ENCODE assay signal across 27 mouse cellular contexts in genomic region chr15:49146430-49146829, GRCm38 (mm10).
"Had no signal": no experiment of that assay in that cellular context is flagged by ENCODE, and none has a peak within 500 bp of the region (broad histone marks: within the 10 kb centered on the region; RNA-seq: fewer than 3 reads in every experiment).

No protein-coding gene starts in this region.

- H3K27ac ChIP-seq: heart, adult 2 months; heart, embryonic 13.5 days; heart, embryonic 15.5 days; hindbrain, embryonic 10.5 days; hindbrain, embryonic 12.5 days; hindbrain, embryonic 14.5 days; intestine, embryonic 15.5 days; kidney, embryonic 15.5 days; kidney, postnatal 0 days; left cerebral cortex, adult 2 months; limb, embryonic 13.5 days; limb, embryonic 15.5 days; liver, embryonic 12.5 days; liver, embryonic 14.5 days had no signal

- H3K4me3 ChIP-seq: heart, adult 2 months; heart, embryonic 13.5 days; heart, embryonic 15.5 days; hindbrain, embryonic 10.5 days; hindbrain, embryonic 12.5 days; intestine, embryonic 15.5 days; kidney, embryonic 15.5 days; left cerebral cortex, adult 2 months; limb, embryonic 13.5 days; limb, embryonic 15.5 days; liver, embryonic 12.5 days had no signal

- H3K9me3 ChIP-seq: heart, embryonic 13.5 days; heart, embryonic 15.5 days; hindbrain, embryonic 10.5 days; hindbrain, embryonic 12.5 days; intestine, embryonic 15.5 days; kidney, embryonic 15.5 days; limb, embryonic 13.5 days; limb, embryonic 15.5 days; liver, embryonic 12.5 days had no signal

- H3K4me1 ChIP-seq: heart, embryonic 15.5 days; hindbrain, embryonic 10.5 days; hindbrain, embryonic 12.5 days; intestine, embryonic 15.5 days; kidney, embryonic 15.5 days; limb, embryonic 13.5 days; limb, embryonic 15.5 days; liver, embryonic 12.5 days had no signal

- H3K9ac ChIP-seq: heart, embryonic 13.5 days; heart, embryonic 15.5 days; hindbrain, embryonic 12.5 days; hindbrain, embryonic 14.5 days; intestine, embryonic 15.5 days; kidney, embryonic 15.5 days; limb, embryonic 13.5 days; limb, embryonic 15.5 days; liver, embryonic 12.5 days; liver, embryonic 14.5 days had no signal

- H3K4me2 ChIP-seq: heart, embryonic 11.5 days; heart, embryonic 13.5 days; heart, embryonic 15.5 days; hindbrain, embryonic 12.5 days; hindbrain, embryonic 14.5 days; intestine, embryonic 15.5 days; kidney, embryonic 15.5 days; limb, embryonic 13.5 days; limb, embryonic 15.5 days; liver, embryonic 12.5 days had no signal

- DNase-seq: gastrocnemius, postnatal 14 days; gastrocnemius, postnatal 36 days; heart, adult 11 months; heart, adult 2 months; heart, postnatal 4 days; kidney, adult 11 months; kidney, adult 2 months; kidney, adult 9 months; kidney, postnatal 14 days; kidney, postnatal 36 days; left cerebral cortex, postnatal 4 days had no signal

- H3K36me3 ChIP-seq: heart, embryonic 13.5 days; heart, embryonic 15.5 days; hindbrain, embryonic 10.5 days; hindbrain, embryonic 12.5 days; intestine, embryonic 15.5 days; kidney, embryonic 15.5 days; limb, embryonic 13.5 days; limb, embryonic 15.5 days; liver, embryonic 12.5 days had no signal

- H3K27me3 ChIP-seq: heart, embryonic 13.5 days; heart, embryonic 15.5 days; hindbrain, embryonic 12.5 days; intestine, embryonic 15.5 days; kidney, embryonic 15.5 days; limb, embryonic 13.5 days; limb, embryonic 15.5 days; liver, embryonic 12.5 days had no signal

- ATAC-seq: hindbrain, embryonic 16.5 days; inflammation-experienced regulatory T-cells, adult 6 months; intestine, embryonic 15.5 days; liver, embryonic 12.5 days had no signal
